Mouse (Mus musculus) ES-Bruce4 (cell line): ENCODE results near the gene Tubb2b. TPM values are rescaled to one million over a fixed set of nuclear protein-coding genes. Genes with fewer than 3 reads are reported as not detected.

Source experiments
- H3K27ac ChIP-seq: 2 replicates; pipeline ENCODE4 v1.5.1; 2012; ENCODE audit warnings: low read length, inconsistent platforms; ENCODE audit not compliant: insufficient read depth
- H3K27me3 ChIP-seq: 2 replicates; pipeline ENCODE4 v1.6.1; 2012; ENCODE audit warnings: mild to moderate bottlenecking, low read length, inconsistent platforms; ENCODE audit not compliant: control insufficient read depth, poor library complexity, insufficient read depth, severe bottlenecking
- H3K36me3 ChIP-seq: 2 replicates; pipeline ENCODE4 v1.6.1; 2012; ENCODE audit warnings: inconsistent platforms, mild to moderate bottlenecking, low read length, moderate library complexity; ENCODE audit not compliant: control insufficient read depth, poor library complexity, insufficient read depth, severe bottlenecking
- H3K4me1 ChIP-seq: one replicate; pipeline ENCODE4 v1.8.1; 2011; ENCODE audit warnings: low read length; ENCODE audit not compliant: control insufficient read depth, insufficient read depth
- H3K4me3 ChIP-seq: 2 replicates; pipeline ENCODE4 v1.5.1; 2011; ENCODE audit warnings: low read depth, mild to moderate bottlenecking, low read length
- H3K9ac ChIP-seq: 2 replicates; pipeline ENCODE4 v1.6.1; 2012; ENCODE audit warnings: low read depth, mild to moderate bottlenecking, inconsistent platforms; ENCODE audit not compliant: poor library complexity, severe bottlenecking
- H3K9me3 ChIP-seq: replicated peaks from 2 replicates; pipeline ENCODE4 v1.6.1; 2012; ENCODE audit warnings: mild to moderate bottlenecking, low read length, inconsistent platforms; ENCODE audit not compliant: control insufficient read depth, poor library complexity, insufficient read depth, severe bottlenecking
- CTCF ChIP-seq: IDR thresholded peaks from one replicate; pipeline ENCODE4 v1.8.1; 2011; ENCODE audit warnings: low read depth, low read length
- EP300 ChIP-seq: IDR thresholded peaks from 2 replicates; pipeline ENCODE4 v1.6.1; 2011; ENCODE audit warnings: low read depth, low read length; ENCODE audit not compliant: insufficient read depth
- POLR2A ChIP-seq: IDR thresholded peaks from one replicate; pipeline ENCODE4 v1.8.1; 2011; ENCODE audit warnings: low read length; ENCODE audit not compliant: insufficient read depth
- polyA plus RNA-seq: library from polyadenylated mRNA; stranded (reverse); fragments of >200 nt; gene quantifications from 2 replicates; pipeline ENCODE4 v1.2.4, GENCODE M21; 2011; ENCODE audit warnings: low read depth; ENCODE audit not compliant: missing spikeins, insufficient read depth, insufficient read length

Gene Tubb2b
- polyA plus RNA-seq, 1 experiment: 229 TPM

GRCm38 (mm10) chr13:34077492-34078271, 52.6 kb downstream of the Tubb2b start, which contains the start of gene Tubb2a:
TSS of gene Tubb2a (minus strand) at chr13:34078007.
- H3K36me3 ChIP-seq: no peaks in the 10 kb centered on the region
- H3K27me3 ChIP-seq: no peaks in the 10 kb centered on the region
- no peaks in the 10 kb centered on the region for H3K9me3 ChIP-seq
- peaks cover 3% of the 10 kb centered on the region for H3K4me1 ChIP-seq
- H3K27ac ChIP-seq: no peak within 1 kb of the TSS
- peak within 1 kb of the TSS; percentile 92 for H3K4me3 ChIP-seq
- H3K9ac ChIP-seq: peak within 1 kb of the TSS; percentile 58
- TF ChIP-seq EP300: 0 out of 2 replicates have a peak, but pooled peaks have one; percentile 13
- TF ChIP-seq POLR2A: peak; percentile 87
- TF ChIP-seq CTCF: peak; percentile 24

Other genes with a start within 250 kb of the Tubb2b start
- 9.5 and 12.4 TPM in 2 replicates for gene Serpinb6c, start 224.8 kb downstream of the Tubb2b start, polyA plus RNA-seq
- 16.3 and 20.9 TPM in 2 replicates for gene Nqo2, start 165.8 kb downstream of the Tubb2b start, polyA plus RNA-seq
- 6.9 and 8.0 TPM in 2 replicates for gene Ripk1, start 128.1 kb downstream of the Tubb2b start, polyA plus RNA-seq
- gene Serpinb6a, start 127.7 kb downstream of the Tubb2b start, polyA plus RNA-seq: 123 and 128 TPM in 2 replicates
- gene Bphl, start 92.9 kb downstream of the Tubb2b start, polyA plus RNA-seq: 15.7 and 25.9 TPM in 2 replicates
- 28.7 and 29.0 TPM in 2 replicates for gene Tubb2a, start 52.5 kb downstream of the Tubb2b start, polyA plus RNA-seq
- 29.2 and 39.1 TPM in 2 replicates for gene Psmg4, start 32.5 kb upstream of the Tubb2b start, polyA plus RNA-seq
- gene Slc22a23, start 214.7 kb upstream of the Tubb2b start, polyA plus RNA-seq: 18.4 and 19.8 TPM in 2 replicates